Mouse (Mus musculus): Measurements from ENCODE around the gene Rora. TPM values are rescaled to one million over a fixed set of nuclear protein-coding genes. Genes with fewer than 3 reads are reported as not detected.

The Rora gene
- polyA plus RNA-seq, 1 experiment: 4.7 TPM

DNA sequence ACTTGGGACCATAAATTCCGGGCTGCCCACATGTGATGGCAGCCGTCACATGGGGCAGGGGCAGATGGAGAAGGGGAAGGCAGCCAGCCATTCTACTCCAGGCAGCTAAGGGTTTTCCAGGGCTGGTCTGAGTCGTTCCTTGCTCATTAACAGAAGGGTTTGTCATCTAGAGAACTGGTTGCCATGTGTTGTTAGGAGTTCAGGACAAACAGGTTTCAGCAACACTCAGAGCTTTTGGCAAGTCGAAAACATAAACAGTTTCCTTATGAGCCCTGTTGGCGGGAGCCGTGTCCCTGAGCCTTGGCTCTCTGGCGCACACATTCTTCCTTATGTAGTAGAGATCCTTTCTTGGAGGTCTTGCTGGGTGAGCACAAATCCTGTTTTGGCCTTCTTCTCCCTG lies 611.6 kb downstream of the Rora start:
- Histone ChIP-seq H3K4me3 (ENCODE audit: control insufficient read depth, insufficient read depth, low read length) (no peak overlapping the region), H3K4me1 (replicated peaks; ENCODE audit: control insufficient read depth, insufficient read depth, low read length) (no peaks in the 10 kb centered on the region), H3K27me3 (ENCODE audit: control insufficient read depth, insufficient read depth, low read length) (no peaks in the 10 kb centered on the region), H3K36me3 (ENCODE audit: control insufficient read depth, insufficient read depth, low read length) (no peaks in the 10 kb centered on the region), H3K27ac (ENCODE audit: control insufficient read depth, insufficient read depth, low read length) (no peak overlapping the region)
- no peak for DNase-seq
- 82% methylated on average over 7 of the region's 7 CpGs for WGBS
- TF ChIP-seq CTCF (IDR thresholded peaks at IDR 0.05; ENCODE audit: borderline replicate concordance, control insufficient read depth, extremely low read depth, insufficient read depth, low read length, poor library complexity) (no peak), POLR2A (IDR thresholded peaks at IDR 0.05; ENCODE audit: control insufficient read depth, extremely low read depth, insufficient read depth, low read length, poor library complexity) (no peak)

DNA sequence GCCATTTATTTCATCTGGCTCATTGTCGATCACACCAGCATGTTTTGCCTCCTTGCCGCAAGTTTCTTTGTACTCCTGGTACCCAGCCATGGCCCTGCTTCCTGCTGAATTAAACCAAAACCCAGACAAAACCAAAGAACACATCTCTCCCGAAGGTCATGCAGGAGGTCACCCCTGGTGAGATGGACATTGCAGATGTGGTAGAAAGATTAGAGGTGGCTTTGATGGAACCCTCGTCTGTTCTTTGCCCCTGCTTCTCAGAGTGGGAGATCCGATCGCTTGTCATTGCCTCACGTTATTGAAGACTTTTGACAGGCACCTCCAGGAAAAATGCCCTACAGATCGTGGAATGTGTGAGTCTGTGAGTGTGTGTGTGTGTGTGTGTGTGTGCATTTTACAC lies 616.8 kb downstream of the Rora start:
- Histone ChIP-seq H3K4me3 (ENCODE audit: control insufficient read depth, insufficient read depth, low read length) (no peak overlapping the region), H3K36me3 (ENCODE audit: control insufficient read depth, insufficient read depth, low read length) (no peaks in the 10 kb centered on the region), H3K27me3 (ENCODE audit: control insufficient read depth, insufficient read depth, low read length) (no peaks in the 10 kb centered on the region), H3K27ac (ENCODE audit: control insufficient read depth, insufficient read depth, low read length) (no peak overlapping the region), H3K4me1 (replicated peaks; ENCODE audit: control insufficient read depth, insufficient read depth, low read length) (no peaks in the 10 kb centered on the region; the same call in 1 of the 2 replicates)
- DNase-seq: no peak
- TF ChIP-seq POLR2A (IDR thresholded peaks at IDR 0.05; ENCODE audit: control insufficient read depth, extremely low read depth, insufficient read depth, low read length, poor library complexity): no peak
- TF ChIP-seq CTCF (IDR thresholded peaks at IDR 0.05; ENCODE audit: borderline replicate concordance, control insufficient read depth, extremely low read depth, insufficient read depth, low read length, poor library complexity): no peak
- 92% methylated on average over 8 of the region's 8 CpGs for WGBS

DNA sequence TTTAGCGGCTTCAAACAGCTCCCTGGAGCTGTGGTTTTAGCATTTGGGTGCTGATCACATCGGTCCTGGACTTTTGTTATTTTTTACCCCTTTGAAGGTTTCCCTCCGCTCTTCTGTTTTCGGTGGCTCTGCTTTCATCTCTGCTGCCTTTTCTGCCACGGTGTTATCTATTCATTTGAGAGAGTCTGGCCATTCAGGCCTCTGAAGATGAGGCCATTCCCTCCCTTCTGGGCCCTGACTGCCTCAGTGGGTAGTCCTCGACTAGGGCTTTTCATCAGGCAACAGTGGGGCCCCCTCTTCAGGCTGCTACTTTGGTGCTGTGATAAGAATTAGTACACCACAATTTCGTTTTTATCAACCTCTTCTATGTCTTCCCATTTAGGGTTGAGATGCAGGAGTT lies 617.3 kb downstream of the Rora start:
- no peak for DNase-seq
- Histone ChIP-seq H3K4me3 (ENCODE audit: control insufficient read depth, insufficient read depth, low read length) (no peak overlapping the region), H3K36me3 (ENCODE audit: control insufficient read depth, insufficient read depth, low read length) (no peaks in the 10 kb centered on the region), H3K27me3 (ENCODE audit: control insufficient read depth, insufficient read depth, low read length) (no peaks in the 10 kb centered on the region), H3K27ac (ENCODE audit: control insufficient read depth, insufficient read depth, low read length) (no peak overlapping the region), H3K4me1 (replicated peaks; ENCODE audit: control insufficient read depth, insufficient read depth, low read length) (no peaks in the 10 kb centered on the region; the same call in 1 of the 2 replicates)
- 72% methylated on average over 7 of the region's 7 CpGs for WGBS
- TF ChIP-seq CTCF (IDR thresholded peaks at IDR 0.05; ENCODE audit: borderline replicate concordance, control insufficient read depth, extremely low read depth, insufficient read depth, low read length, poor library complexity) (no peak), POLR2A (IDR thresholded peaks at IDR 0.05; ENCODE audit: control insufficient read depth, extremely low read depth, insufficient read depth, low read length, poor library complexity) (no peak)

DNA sequence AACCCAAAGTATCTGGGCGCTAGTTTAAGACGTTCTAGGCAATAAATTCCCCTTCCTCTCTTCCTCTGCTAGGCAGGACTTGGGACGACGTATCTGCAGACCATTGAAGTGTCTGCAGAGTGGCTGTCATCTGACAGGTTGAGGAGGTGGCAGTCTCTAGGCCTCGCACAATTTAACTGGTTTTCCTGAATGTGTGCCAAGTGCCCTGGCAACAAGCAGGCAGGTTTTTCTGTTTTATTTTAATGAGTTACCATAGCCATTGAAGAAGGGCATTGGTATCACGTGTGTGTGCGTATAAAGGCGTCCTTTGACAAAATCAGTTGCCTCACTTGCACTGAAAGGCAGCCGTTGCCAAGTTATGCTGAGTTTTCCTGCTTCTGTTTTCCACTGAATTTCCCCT lies 619.3 kb downstream of the Rora start:
- 93% methylated on average over 9 of the region's 9 CpGs for WGBS
- TF ChIP-seq CTCF (IDR thresholded peaks at IDR 0.05; ENCODE audit: borderline replicate concordance, control insufficient read depth, extremely low read depth, insufficient read depth, low read length, poor library complexity) (no peak), POLR2A (IDR thresholded peaks at IDR 0.05; ENCODE audit: control insufficient read depth, extremely low read depth, insufficient read depth, low read length, poor library complexity) (no peak)
- Histone ChIP-seq H3K36me3 (ENCODE audit: control insufficient read depth, insufficient read depth, low read length) (no peaks in the 10 kb centered on the region), H3K27me3 (ENCODE audit: control insufficient read depth, insufficient read depth, low read length) (no peaks in the 10 kb centered on the region), H3K4me1 (replicated peaks; ENCODE audit: control insufficient read depth, insufficient read depth, low read length) (no peaks in the 10 kb centered on the region; the same call in 1 of the 2 replicates), H3K27ac (ENCODE audit: control insufficient read depth, insufficient read depth, low read length) (no peak overlapping the region), H3K4me3 (ENCODE audit: control insufficient read depth, insufficient read depth, low read length) (no peak overlapping the region)
- no peak for DNase-seq

DNA sequence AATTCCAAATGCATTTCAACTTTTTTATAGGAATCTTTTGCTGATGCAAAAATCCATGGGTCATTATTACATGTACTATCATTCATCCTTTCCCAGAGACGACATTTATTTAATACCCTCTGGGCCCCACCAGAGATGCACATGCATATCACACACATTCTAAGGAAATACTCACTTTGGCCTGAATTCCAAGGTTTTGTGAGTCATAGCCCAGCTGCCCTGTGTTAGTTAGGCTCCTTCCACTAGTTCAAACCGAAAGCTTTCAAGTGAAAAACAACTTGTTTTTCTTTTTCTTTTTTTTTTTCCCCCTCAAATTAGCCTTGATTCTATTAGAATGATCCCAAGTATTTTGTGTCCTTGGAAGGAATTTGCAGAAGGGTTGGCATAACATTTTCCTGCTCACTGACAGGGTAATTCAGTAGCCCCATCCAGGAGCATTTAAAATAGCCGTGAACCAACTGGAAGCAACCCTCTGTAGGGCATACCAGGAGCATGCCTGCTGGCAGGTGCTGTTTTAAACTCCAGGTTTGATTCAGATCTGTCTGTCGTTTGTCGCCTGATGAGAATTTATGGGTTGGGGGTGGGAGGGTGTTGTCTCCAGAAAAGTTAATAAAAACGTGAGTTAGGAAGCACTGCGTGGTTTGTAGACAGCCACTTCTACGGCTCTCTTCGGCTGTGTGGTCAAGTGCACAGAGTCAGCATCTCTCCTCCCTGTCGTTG lies 621.3 kb downstream of the Rora start:
- DNase-seq: no peak
- WGBS: 62% methylated on average over 10 of the region's 10 CpGs
- H3K27ac ChIP-seq (ENCODE audit: control insufficient read depth, insufficient read depth, low read length): no peak overlapping the region
- TF ChIP-seq CTCF (IDR thresholded peaks at IDR 0.05; ENCODE audit: borderline replicate concordance, control insufficient read depth, extremely low read depth, insufficient read depth, low read length, poor library complexity) (no peak), POLR2A (IDR thresholded peaks at IDR 0.05; ENCODE audit: control insufficient read depth, extremely low read depth, insufficient read depth, low read length, poor library complexity) (no peak)
- no peaks in the 10 kb centered on the region; the same call in 1 of the 2 replicates for H3K4me1 ChIP-seq (replicated peaks; ENCODE audit: control insufficient read depth, insufficient read depth, low read length)
- no peak overlapping the region for H3K4me3 ChIP-seq (ENCODE audit: control insufficient read depth, insufficient read depth, low read length)
- no peaks in the 10 kb centered on the region for H3K36me3 ChIP-seq (ENCODE audit: control insufficient read depth, insufficient read depth, low read length)
- H3K27me3 ChIP-seq (ENCODE audit: control insufficient read depth, insufficient read depth, low read length): no peaks in the 10 kb centered on the region

DNA sequence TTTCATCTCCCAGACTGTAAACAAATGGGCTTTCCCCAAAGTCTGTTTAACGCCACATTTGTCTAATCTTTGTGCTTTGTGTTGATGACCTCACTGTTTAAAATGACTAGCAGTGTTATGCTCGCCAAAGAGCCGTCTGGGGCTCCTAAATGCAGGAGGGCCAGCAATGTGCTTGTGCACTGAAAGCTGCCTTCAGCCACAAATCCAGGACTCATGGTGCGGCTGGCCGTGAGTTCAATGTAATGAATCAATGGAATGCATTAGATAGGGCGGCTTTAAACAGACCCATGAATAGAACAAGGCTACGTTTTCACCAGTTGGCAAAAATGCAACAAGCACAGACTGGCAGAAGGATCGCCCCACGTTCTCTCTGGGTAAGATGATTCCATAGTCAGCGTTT lies 623.7 kb downstream of the Rora start:
- 95% methylated on average over 10 of the region's 10 CpGs for WGBS
- H3K27ac ChIP-seq (ENCODE audit: control insufficient read depth, insufficient read depth, low read length): no peak overlapping the region
- TF ChIP-seq POLR2A (IDR thresholded peaks at IDR 0.05; ENCODE audit: control insufficient read depth, extremely low read depth, insufficient read depth, low read length, poor library complexity): no peak
- no peak for TF ChIP-seq CTCF (IDR thresholded peaks at IDR 0.05; ENCODE audit: borderline replicate concordance, control insufficient read depth, extremely low read depth, insufficient read depth, low read length, poor library complexity)
- no peaks in the 10 kb centered on the region for H3K27me3 ChIP-seq (ENCODE audit: control insufficient read depth, insufficient read depth, low read length)
- DNase-seq: no peak
- H3K4me3 ChIP-seq (ENCODE audit: control insufficient read depth, insufficient read depth, low read length): no peak overlapping the region
- no peaks in the 10 kb centered on the region for H3K36me3 ChIP-seq (ENCODE audit: control insufficient read depth, insufficient read depth, low read length)
- H3K4me1 ChIP-seq (replicated peaks; ENCODE audit: control insufficient read depth, insufficient read depth, low read length): no peaks in the 10 kb centered on the region; the same call in 1 of the 2 replicates

All from thymus, adult 2 months (tissue).